Mouse (Mus musculus) heart, postnatal 0 days (tissue): ENCODE measurements around the gene Klhdc10. TPM values are rescaled to one million over a fixed set of nuclear protein-coding genes. Genes with fewer than 3 reads are reported as not detected.

Source experiments
- ATAC-seq: fragments of 200-750 bp; cut with Nextera tagmentation; 2 replicates; pipeline ENCODE4 v1.8.0; 2017; ENCODE audit warnings: low read depth, moderate number of reproducible peaks, moderate library complexity; ENCODE audit not compliant: insufficient read depth
- DNase-seq: peaks from one replicate; pipeline ENCODE4 v3.0.0-alpha.2; 2016; ENCODE audit warnings: low spot score
- H3K27ac ChIP-seq: fragments of 300-500 bp; sonication (generic); 2 replicates; pipeline ENCODE4 v1.5.1; 2014; ENCODE audit warnings: low read depth, mild to moderate bottlenecking
- H3K27me3 ChIP-seq: fragments of 300-500 bp; sonication (generic); 2 replicates; pipeline ENCODE4 v1.6.1; 2014; ENCODE audit warnings: low read length, mixed read lengths; ENCODE audit not compliant: control insufficient read depth, insufficient read depth
- H3K36me3 ChIP-seq: fragments of 300-500 bp; sonication (generic); replicated peaks from 2 replicates; pipeline ENCODE4 v1.6.1; 2014; ENCODE audit warnings: low read length, mixed read lengths; ENCODE audit not compliant: control insufficient read depth, insufficient read depth
- H3K4me1 ChIP-seq: fragments of 300-500 bp; sonication (generic); 2 replicates; pipeline ENCODE4 v1.6.1; 2014; ENCODE audit warnings: antibody characterized with exemption; ENCODE audit not compliant: control insufficient read depth, insufficient read depth
- H3K4me2 ChIP-seq: fragments of 300-500 bp; sonication (generic); 2 replicates; pipeline ENCODE4 v1.6.1; 2014; ENCODE audit warnings: low read depth, mild to moderate bottlenecking, low read length, moderate library complexity
- H3K4me3 ChIP-seq: fragments of 300-500 bp; sonication (generic); 2 replicates; pipeline ENCODE4 v1.5.1; 2014; ENCODE audit warnings: low read depth, low read length
- H3K9ac ChIP-seq: fragments of 300-500 bp; sonication (generic); replicated peaks from 2 replicates; pipeline ENCODE4 v1.6.1; 2014; ENCODE audit warnings: low read depth, low read length, mixed read lengths
- H3K9me3 ChIP-seq: fragments of 300-500 bp; sonication (generic); replicated peaks from 2 replicates; pipeline ENCODE4 v1.6.1; 2016; ENCODE audit warnings: low read length; ENCODE audit not compliant: control insufficient read depth
- CTCF ChIP-seq: IDR thresholded peaks from 2 replicates; pipeline ENCODE4 v1.5.1; 2016; ENCODE audit warnings: antibody characterized with exemption, control low read depth, low read depth
- EP300 ChIP-seq: IDR thresholded peaks from 2 replicates; pipeline ENCODE4 v1.6.1; 2016; ENCODE audit warnings: antibody characterized with exemption, low read depth
- WGBS: fragments of 180-500 bp; shearing (Covaris S2); extraction: QIAGEN DNeasy Blood & Tissue Kit; methylation state at CpG from one replicate; pipeline ENCODE4 v1.1.7; 2014; 5-methylcytosine and 5-hydroxymethylcytosine counted together
- polyA plus RNA-seq: library from polyadenylated mRNA; unstranded; fragments of >200 nt; fragmentation: Nextera tagmentation; extraction: Ambion mirVana; gene quantifications from 2 replicates; pipeline ENCODE4 v1.2.1, GENCODE M21; 2015
- total RNA-seq: library from RNA; depleted of rRNA; stranded (reverse); fragments of >200 nt; gene quantifications from 2 replicates; pipeline ENCODE4 v1.2.3, GENCODE M21; 2014; ENCODE audit warnings: low replicate concordance

Gene Klhdc10
- total and polyA plus RNA-seq, 2 experiments from 2014 or later = 11.8 to 86.7 TPM

- peak within 1 kb of the TSS; percentile 80 for H3K4me2 ChIP-seq
- peak within 1 kb of the TSS; percentile 97 for H3K4me3 ChIP-seq
- H3K27me3 ChIP-seq = no peaks in the 10 kb centered on the region
- WGBS = 16% methylated on average over 33 of the region's 33 CpGs
- ATAC-seq = peak; percentile 88
- no peaks in the 10 kb centered on the region for H3K4me1 ChIP-seq
- peaks cover 14% of the 10 kb centered on the region for H3K36me3 ChIP-seq
- H3K9ac ChIP-seq = peak within 1 kb of the TSS; percentile 87
- peak within 1 kb of the TSS; percentile 69 for H3K27ac ChIP-seq
- peak; percentile 75 for DNase-seq
- TF ChIP-seq EP300 (no peak), CTCF (no peak)
- H3K9me3 ChIP-seq = no peaks in the 10 kb centered on the region
Measured at GRCm38 (mm10) chr6:30390714-30391697, 10.7 kb upstream of the Klhdc10 start, which contains the start of gene Zc3hc1. Gene Zc3hc1 (minus strand): TSS chr6:30391028.

DNA sequence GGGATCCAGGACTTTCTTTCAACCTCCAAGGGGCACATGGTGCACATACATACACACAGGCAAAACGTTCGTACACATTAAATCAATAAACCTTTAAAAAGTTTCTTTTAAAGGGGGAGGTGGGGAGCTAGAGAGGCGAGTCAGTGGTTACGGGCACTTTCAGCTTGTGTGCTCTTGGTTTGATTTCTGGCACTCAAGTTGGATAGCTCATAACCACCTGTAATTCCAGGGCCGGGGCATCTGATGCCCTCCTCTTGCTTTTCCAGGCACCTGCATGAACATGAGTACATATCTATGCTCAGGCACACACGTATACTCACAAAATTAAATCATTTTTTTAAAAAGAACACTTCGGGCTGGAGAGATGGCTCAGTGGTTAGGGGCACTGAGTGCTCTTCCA is 9.7 kb upstream of the Klhdc10 start:
- DNase-seq (no peak), ATAC-seq (no peak)
- Histone ChIP-seq H3K9ac (no peak overlapping the region), H3K4me2 (no peak overlapping the region), H3K4me1 (no peaks in the 10 kb centered on the region), H3K4me3 (no peak overlapping the region), H3K27me3 (no peaks in the 10 kb centered on the region), H3K9me3 (no peaks in the 10 kb centered on the region), H3K27ac (no peak overlapping the region), H3K36me3 (peaks cover 4% of the 10 kb centered on the region; the same call in 1 of the 2 replicates)
- 84% methylated on average over 7 of the region's 7 CpGs for WGBS
- TF ChIP-seq CTCF (no peak), EP300 (no peak)

- no peak overlapping the region for H3K9ac ChIP-seq
- WGBS = 72% methylated on average over 5 of the region's 5 CpGs
- H3K4me1 ChIP-seq = peaks cover 8% of the 10 kb centered on the region; the same call in 1 of the 2 replicates
- ATAC-seq = no peak
- no peaks in the 10 kb centered on the region for H3K9me3 ChIP-seq
- no peaks in the 10 kb centered on the region for H3K27me3 ChIP-seq
- TF ChIP-seq CTCF (no peak), EP300 (no peak)
- no peak overlapping the region for H3K4me2 ChIP-seq
- H3K4me3 ChIP-seq = no peak overlapping the region
- no peak overlapping the region for H3K27ac ChIP-seq
- DNase-seq = no peak
- no peaks in the 10 kb centered on the region for H3K36me3 ChIP-seq
Measured at GRCm38 (mm10) chr6:30400146-30400545, 1.5 kb upstream of the Klhdc10 start.

DNA sequence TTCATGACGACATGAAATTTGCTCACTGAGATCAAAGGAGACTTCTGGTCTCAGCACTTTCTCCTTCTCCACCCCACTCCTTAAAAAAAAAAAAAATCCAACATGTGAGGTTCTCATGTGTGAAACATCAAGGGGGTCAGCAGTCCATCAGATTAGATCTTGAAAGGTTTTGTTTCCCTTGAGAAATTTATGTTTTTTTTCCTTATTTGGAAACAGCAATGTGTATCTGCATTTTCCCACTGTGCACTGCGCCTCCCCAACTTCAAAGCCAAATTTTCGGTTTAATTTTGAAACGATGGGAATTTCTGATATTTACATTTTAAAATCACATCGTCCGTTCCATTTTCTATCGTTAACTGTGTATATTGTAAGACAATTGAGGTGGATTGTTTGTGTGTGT is 952 bp upstream of the Klhdc10 start:
- 9% methylated on average over 7 of the region's 7 CpGs for WGBS
- H3K9ac ChIP-seq = peak overlapping the region; percentile 94

DNA sequence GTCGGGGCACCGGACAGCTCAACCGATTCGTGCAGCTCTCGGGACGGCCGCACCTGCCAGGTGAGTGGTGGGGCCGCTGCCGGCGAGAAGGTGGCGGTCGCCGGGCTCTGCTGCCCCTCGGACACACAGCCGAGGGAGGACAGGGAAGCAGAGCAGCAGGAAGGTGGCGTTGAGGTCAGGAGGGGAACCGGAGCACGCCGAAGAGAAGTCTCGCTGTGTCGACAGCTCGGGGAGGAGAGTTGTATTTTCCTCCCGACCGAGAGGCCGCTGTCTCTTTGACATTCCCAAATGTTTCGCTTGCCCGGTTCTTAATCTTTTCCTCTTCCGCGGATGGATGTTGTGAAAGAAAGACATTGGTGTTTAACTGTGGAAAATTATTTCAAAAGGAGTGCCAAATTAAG is 423 bp downstream of the Klhdc10 start:
- DNase-seq = peak; percentile 56

More for the DNA sequence above, 952 bp upstream of the Klhdc10 start:
- Histone ChIP-seq H3K4me1 (peaks cover 8% of the 10 kb centered on the region; the same call in 1 of the 2 replicates), H3K9me3 (no peaks in the 10 kb centered on the region), H3K36me3 (no peaks in the 10 kb centered on the region), H3K4me3 (peak overlapping the region; percentile 99), H3K4me2 (peak overlapping the region; percentile 71), H3K27ac (peak overlapping the region; percentile 89), H3K27me3 (no peaks in the 10 kb centered on the region)
- TF ChIP-seq CTCF (no peak), EP300 (no peak)
- DNase-seq (no peak), ATAC-seq (no peak)

More for the DNA sequence above, 423 bp downstream of the Klhdc10 start:
- Histone ChIP-seq H3K27ac (peak overlapping the region; percentile 93), H3K9ac (peak overlapping the region; percentile 94), H3K9me3 (no peaks in the 10 kb centered on the region), H3K4me1 (peaks cover 8% of the 10 kb centered on the region; the same call in 1 of the 2 replicates), H3K4me3 (peak overlapping the region; percentile 99), H3K36me3 (no peaks in the 10 kb centered on the region), H3K4me2 (peak overlapping the region; percentile 62), H3K27me3 (no peaks in the 10 kb centered on the region)
- TF ChIP-seq CTCF (no peak), EP300 (no peak)
- ATAC-seq = peak; percentile 19
- WGBS = under 1% methylated on average over 29 of the region's 29 CpGs
